Mouse (Mus musculus) adrenal gland, postnatal 10 days (tissue): ENCODE measurements at regions not wholly inside any gene's neighbourhood (a gene's known extent, or its start where the extent isn't known, plus 50 kb on each side); places are given as distances from the start of the nearest gene placed in this dataset.
"Not testable (repeated sequence)": the region's sequence is repeated elsewhere in the genome, so short reads cannot be mapped to it uniquely, and the experiment has no call there.

Source experiments
- DNase-seq: peaks from one replicate; pipeline ENCODE4 v3.0.0; 2021; ENCODE audit warnings: mixed read lengths

GRCm38 (mm10) chr6:117678877-117679276, 162.1 kb upstream of the Zfp637 start:
- DNase-seq, result no peak

GRCm38 (mm10) chr6:117686212-117686611, 154.8 kb upstream of the Zfp637 start:
- DNase-seq, result no peak

GRCm38 (mm10) chr6:117687045-117687444, 153.9 kb upstream of the Zfp637 start:
- DNase-seq, result peak; percentile 66

- DNase-seq, result no peak
Measured at GRCm38 (mm10) chr6:117688664-117689178, 152.3 kb upstream of the Zfp637 start.

- no peak for DNase-seq
Measured at GRCm38 (mm10) chr6:117700286-117700685, 140.7 kb upstream of the Zfp637 start.

- DNase-seq, result no peak
Measured at GRCm38 (mm10) chr6:117701547-117701946, 139.4 kb upstream of the Zfp637 start.

GRCm38 (mm10) chr6:117706006-117706405, 135.0 kb upstream of the Zfp637 start:
- DNase-seq, result no peak

GRCm38 (mm10) chr6:117709212-117709611, 131.8 kb upstream of the Zfp637 start:
- no peak for DNase-seq

GRCm38 (mm10) chr6:117715056-117715777, 125.8 kb upstream of the Zfp637 start:
- no peak for DNase-seq

- DNase-seq, result not testable (repeated sequence)
Measured at GRCm38 (mm10) chr6:117716422-117716821, 124.6 kb upstream of the Zfp637 start.

- not testable (repeated sequence) for DNase-seq
Measured at GRCm38 (mm10) chr6:117752338-117752737, 88.6 kb upstream of the Zfp637 start.

GRCm38 (mm10) chr6:117755682-117756081, 85.3 kb upstream of the Zfp637 start:
- DNase-seq, result not testable (repeated sequence)

GRCm38 (mm10) chr6:117756176-117756575, 84.8 kb upstream of the Zfp637 start:
- DNase-seq, result no peak

GRCm38 (mm10) chr6:117758516-117758915, 82.5 kb upstream of the Zfp637 start:
- peak; percentile 64 for DNase-seq

- DNase-seq, result peak; percentile 13
Measured at GRCm38 (mm10) chr6:117771506-117771905, 69.5 kb upstream of the Zfp637 start.

- no peak for DNase-seq
Measured at GRCm38 (mm10) chr6:117772396-117772795, 68.6 kb upstream of the Zfp637 start.

GRCm38 (mm10) chr6:117775304-117776050, 65.5 kb upstream of the Zfp637 start:
- no peak for DNase-seq

GRCm38 (mm10) chr6:117778027-117778426, 63.0 kb upstream of the Zfp637 start:
- DNase-seq, result no peak

GRCm38 (mm10) chr6:117778481-117778880, 62.5 kb upstream of the Zfp637 start:
- no peak for DNase-seq

GRCm38 (mm10) chr6:117779020-117779419, 62.0 kb upstream of the Zfp637 start:
- no peak for DNase-seq

- no peak for DNase-seq
Measured at GRCm38 (mm10) chr6:117788580-117789540, 52.1 kb upstream of the Zfp637 start.

- DNase-seq, result no peak
Measured at GRCm38 (mm10) chr6:117790581-117790980, 50.4 kb upstream of the Zfp637 start.
